Mouse (Mus musculus) frontal cortex, postnatal 10 days (tissue): ENCODE results near the gene Gnao1.

ENCODE experiments used
- DNase-seq, 2 experiments: peaks; one replicate each; pipeline ENCODE4 v3.0.0; 2022; ENCODE audit warnings: low spot score in 2 of 2, mixed read lengths in 1 of 2

Gnao1 gene

DNA sequence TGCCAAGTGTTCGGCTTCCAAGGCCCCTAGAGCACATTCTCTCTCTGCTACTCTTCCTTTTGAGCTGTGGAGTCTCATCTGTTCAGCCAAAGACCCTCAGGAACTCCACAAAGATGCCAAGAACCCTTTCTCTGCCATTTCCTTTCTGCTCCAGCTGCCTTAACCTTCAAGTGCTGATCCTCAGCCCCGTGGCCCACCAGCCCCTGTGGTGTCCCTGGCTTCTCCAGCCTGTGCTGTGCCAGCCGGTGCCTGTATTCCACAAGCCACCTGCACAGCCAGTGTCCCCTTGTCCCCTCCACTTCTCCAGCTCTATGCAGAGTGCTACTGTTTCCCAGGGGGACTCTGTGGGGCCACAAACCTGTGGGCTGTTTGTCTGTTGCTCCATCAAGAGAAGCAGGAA, 83.8 kb downstream of the Gnao1 start:
- no peak for DNase-seq

GRCm38 (mm10) chr8:93896841-93897551, 87.2 kb downstream of the Gnao1 start:
- DNase-seq: no peak

- DNase-seq: no peak
These were observed 88.8 kb downstream of the Gnao1 start for GRCm38 (mm10) chr8:93898570-93898969.

- DNase-seq: no peak
These were observed 92.3 kb downstream of the Gnao1 start for GRCm38 (mm10) chr8:93902040-93902439.

- no peak for DNase-seq
These were observed 97.2 kb downstream of the Gnao1 start for GRCm38 (mm10) chr8:93906961-93907360.

DNA sequence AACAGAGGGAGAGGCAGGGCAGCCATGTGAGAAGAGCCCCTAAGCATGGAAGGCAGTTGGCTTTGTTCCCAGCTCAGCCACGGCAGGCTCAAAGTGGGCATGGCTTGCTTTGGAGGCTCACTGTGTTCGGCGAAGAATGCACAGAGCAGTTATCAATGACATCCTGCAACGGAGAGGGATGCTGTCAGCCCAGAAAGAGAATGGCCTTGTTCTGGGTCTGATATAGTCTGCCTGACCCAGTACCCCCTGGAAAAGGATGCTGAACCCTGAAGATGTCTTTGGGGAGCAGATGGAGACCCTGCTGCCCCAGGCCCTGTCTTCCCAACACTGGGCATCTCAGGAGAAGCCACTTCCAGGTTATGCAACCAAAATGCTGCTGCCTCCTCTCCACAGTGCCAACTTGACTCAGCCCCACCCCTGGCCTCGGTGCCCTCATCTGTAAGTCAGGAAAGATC, 98.2 kb downstream of the Gnao1 start:
- no peak for DNase-seq

GRCm38 (mm10) chr8:93908546-93908945, 98.8 kb downstream of the Gnao1 start:
- no peak for DNase-seq

GRCm38 (mm10) chr8:93911715-93912555, 102.2 kb downstream of the Gnao1 start:
- DNase-seq: no peak

DNA sequence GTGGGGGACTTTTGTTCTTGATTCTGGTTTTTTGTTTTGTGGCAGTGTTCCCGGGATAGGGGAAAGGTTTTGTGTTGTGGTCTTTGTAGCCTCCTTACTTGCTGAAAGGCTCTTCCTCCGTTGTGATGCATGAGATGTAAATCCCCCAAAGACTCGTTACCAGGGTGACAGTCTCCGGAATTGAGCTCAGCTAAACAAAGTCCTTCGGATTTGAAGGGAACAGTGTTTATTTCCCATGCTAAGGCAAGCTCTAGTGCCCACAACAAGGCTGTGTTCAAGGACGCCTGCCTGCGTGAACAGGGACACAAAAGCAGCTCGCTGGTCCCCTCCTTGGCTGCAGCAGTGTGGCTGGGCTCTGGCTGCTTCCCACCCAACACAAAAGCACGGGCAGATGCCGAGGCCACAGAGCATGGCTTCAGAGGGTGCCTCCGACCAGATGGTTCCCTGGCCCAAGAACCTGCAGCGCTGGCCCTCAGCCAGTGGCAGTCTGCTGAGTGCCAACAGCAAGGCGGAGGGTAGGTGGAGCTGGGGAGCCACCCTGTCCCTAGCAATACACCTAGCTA, 108.2 kb downstream of the Gnao1 start:
- DNase-seq: peak; percentile 83

GRCm38 (mm10) chr8:93918580-93918979, 108.8 kb downstream of the Gnao1 start:
- no peak for DNase-seq

- no peak for DNase-seq
These were observed 109.7 kb downstream of the Gnao1 start for GRCm38 (mm10) chr8:93919422-93919821.

DNA sequence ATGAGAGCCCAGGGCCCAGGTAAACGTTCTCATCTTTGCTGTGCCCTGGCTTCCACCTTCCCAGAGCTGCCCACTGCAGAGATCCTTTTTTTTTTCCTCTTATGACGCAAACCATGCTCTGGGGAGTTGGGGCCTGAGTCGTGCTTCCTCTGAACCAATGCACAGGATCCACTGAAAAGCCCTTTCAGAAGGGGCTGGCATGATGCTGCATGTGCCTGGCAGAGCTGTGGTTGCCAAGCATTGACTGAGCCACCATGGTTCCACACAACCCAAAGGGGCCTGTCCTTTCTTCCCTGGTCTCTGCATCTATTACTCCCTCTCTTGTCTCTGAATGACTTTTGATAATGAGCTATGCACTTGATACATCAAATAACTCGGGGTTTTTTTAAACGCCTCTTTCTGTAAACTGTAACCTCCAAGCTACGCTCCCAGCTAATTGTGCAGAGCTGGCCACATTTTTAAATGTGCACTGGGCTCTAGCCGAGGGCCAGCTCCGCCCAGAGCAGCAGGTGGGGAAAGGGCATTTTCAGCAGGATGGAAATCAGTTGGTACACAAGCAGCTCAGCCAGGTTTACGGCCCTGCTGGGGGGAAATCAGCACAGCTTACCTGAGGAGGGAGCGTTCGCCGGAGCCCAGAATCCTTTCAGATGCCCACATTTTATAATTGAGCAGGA, 110.3 kb downstream of the Gnao1 start:
- DNase-seq: no peak

DNA sequence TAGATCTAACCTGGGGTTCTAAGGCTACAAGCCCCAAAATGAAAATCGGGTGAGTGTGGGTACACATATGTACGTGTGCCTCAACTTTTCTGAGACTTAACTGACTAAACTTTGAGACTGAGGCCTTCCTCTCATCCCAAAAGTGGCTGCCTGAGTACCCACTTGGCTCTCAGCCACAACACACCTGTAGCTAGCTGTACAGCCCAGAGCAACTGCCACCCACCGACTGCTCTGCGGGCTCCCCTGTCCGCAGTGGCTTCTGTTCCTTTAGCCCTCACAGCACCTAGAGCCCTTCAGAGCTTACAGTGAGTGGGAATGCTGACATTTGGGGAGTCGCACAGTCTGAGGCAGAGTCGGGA, 110.8 kb downstream of the Gnao1 start:
- no peak for DNase-seq

- no peak for DNase-seq
These were observed 114.2 kb downstream of the Gnao1 start for GRCm38 (mm10) chr8:93923897-93924334.

- DNase-seq: no peak
These were observed 115.7 kb downstream of the Gnao1 start for GRCm38 (mm10) chr8:93925513-93925912.

- DNase-seq: no peak
These were observed 119.5 kb downstream of the Gnao1 start for GRCm38 (mm10) chr8:93929233-93929632.

DNA sequence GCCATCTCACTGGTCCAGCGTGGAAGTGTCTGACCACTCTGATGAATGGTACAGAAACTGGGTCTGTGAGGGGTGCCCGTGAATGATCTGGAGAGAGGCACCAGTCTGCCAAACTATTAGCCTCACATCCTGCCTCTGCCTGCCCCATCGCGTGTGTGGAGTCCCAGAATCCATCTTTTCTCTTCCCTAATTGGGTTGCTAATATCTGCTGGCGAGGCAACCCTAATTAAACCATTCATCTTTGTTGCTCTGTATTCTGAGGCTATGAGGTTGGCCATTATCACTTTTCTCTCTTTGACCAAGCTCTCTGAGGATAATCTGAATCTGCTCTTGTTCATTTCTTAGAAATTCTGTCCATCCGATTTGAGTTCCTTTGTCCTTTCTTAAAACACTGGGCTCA, 121.6 kb downstream of the Gnao1 start:
- no peak for DNase-seq

DNA sequence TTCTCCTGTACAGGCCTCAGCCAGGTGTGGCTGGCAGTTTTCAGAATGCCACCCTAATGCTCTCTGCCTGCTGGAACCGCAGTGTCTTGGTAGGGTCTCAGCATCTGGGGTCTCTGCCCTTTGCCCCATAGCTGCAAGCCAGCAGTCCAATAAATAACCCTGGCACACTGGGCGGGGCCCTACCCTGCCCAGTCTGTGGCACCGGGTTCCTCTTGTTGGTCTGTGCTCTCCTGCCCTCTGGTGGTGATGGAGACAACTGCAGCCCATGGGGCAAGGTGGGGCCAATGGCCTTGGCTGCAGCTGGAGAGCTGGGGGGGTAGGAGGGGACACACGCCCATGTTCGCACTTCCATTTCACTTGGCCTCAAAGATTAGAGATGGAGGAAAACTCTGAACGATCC, 123.1 kb downstream of the Gnao1 start:
- peak; percentile 69 to 82 for DNase-seq

DNA sequence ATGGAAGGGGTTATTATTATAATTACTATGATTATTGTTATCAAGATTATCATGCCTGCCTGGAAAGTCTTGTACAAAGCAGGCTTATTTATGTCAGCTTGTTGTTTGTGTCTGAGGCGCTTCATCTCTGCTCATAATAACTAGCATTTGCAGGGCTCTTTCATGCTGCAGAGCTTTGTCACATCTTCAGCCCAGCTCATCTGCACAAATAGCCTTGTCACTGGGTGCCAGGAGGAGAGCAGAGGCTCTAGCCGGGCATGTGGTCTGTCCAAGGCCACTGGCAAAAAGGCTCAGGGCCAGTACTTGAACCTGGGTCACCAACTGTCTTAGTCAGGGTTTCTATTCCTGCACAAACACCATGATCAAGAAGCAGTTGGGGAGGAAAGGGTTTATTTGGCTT, 123.5 kb downstream of the Gnao1 start:
- DNase-seq: no peak

- DNase-seq: no peak
These were observed 128.4 kb downstream of the Gnao1 start for GRCm38 (mm10) chr8:93938193-93938592.

- no peak for DNase-seq
These were observed 131.0 kb downstream of the Gnao1 start for GRCm38 (mm10) chr8:93940542-93941423.
